Mouse (Mus musculus): ENCODE data around the gene Oip5. TPM values are rescaled to one million over a fixed set of nuclear protein-coding genes. Genes with fewer than 3 reads are reported as not detected.

Gene Oip5
- polyA plus RNA-seq, 1 experiment, result 3.7 TPM

GRCm38 (mm10) chr2:119596781-119597330 lies 21.4 kb downstream of the Oip5 start:
- Histone ChIP-seq H3ac (ENCODE audit: control insufficient read depth, insufficient read length) (no peak overlapping the region), H3K36me3 (ENCODE audit: control insufficient read depth, insufficient read depth) (peaks cover 46% of the 10 kb centered on the region), H3K4me3 (no peak overlapping the region), H3K4me2 (ENCODE audit: low read depth) (no peak overlapping the region), H3K79me2 (ENCODE audit: control insufficient read depth, insufficient read depth) (peaks cover 61% of the 10 kb centered on the region), H3K27me3 (ENCODE audit: control insufficient read depth, insufficient read depth, insufficient read length) (no peaks in the 10 kb centered on the region)
- no peak for TF ChIP-seq E2F4 (IDR thresholded peaks at IDR 0.05; ENCODE audit: insufficient read depth)
- TF ChIP-seq CEBPB (IDR thresholded peaks at IDR 0.05; ENCODE audit: insufficient read depth, poor library complexity, severe bottlenecking), result no peak
- TF ChIP-seq POLR2A (IDR thresholded peaks at IDR 0.05; ENCODE audit: insufficient read length, low read depth), result no peak
- no peak for TF ChIP-seq MYOG (IDR thresholded peaks at IDR 0.05; ENCODE audit: control insufficient read depth in 1 of 3, insufficient read depth in 1 of 3, insufficient read length in 2 of 3, low read depth in 2 of 3)
- TF ChIP-seq MYOD1 (IDR thresholded peaks at IDR 0.05; ENCODE audit: control insufficient read depth in 1 of 3, insufficient read length in 2 of 3, low read depth in 2 of 3), result no peak
- TF ChIP-seq TCF3 (IDR thresholded peaks at IDR 0.05; ENCODE audit: insufficient read length, low read depth), result no peak
- TF ChIP-seq POLR2AphosphoS2 (IDR thresholded peaks at IDR 0.05; ENCODE audit: insufficient read length, low read depth), result no peak
- TF ChIP-seq TCF12 (IDR thresholded peaks at IDR 0.05; ENCODE audit: insufficient read depth, poor library complexity, severe bottlenecking), result no peak
- TF ChIP-seq SRF (IDR thresholded peaks at IDR 0.05; ENCODE audit: control insufficient read depth, insufficient read length, low read depth), result no peak
- TF ChIP-seq USF1 (IDR thresholded peaks at IDR 0.05; ENCODE audit: low read depth), result no peak
- no peak for TF ChIP-seq MAX (IDR thresholded peaks at IDR 0.05; ENCODE audit: low read depth)
- no peak for TF ChIP-seq REST (IDR thresholded peaks at IDR 0.05; ENCODE audit: insufficient read depth, insufficient read length)

GRCm38 (mm10) chr2:119595308-119595707 lies 23.0 kb downstream of the Oip5 start:
- Histone ChIP-seq H3K27me3 (ENCODE audit: control insufficient read depth, insufficient read depth, insufficient read length) (no peaks in the 10 kb centered on the region), H3K36me3 (ENCODE audit: control insufficient read depth, insufficient read depth) (peaks cover 42% of the 10 kb centered on the region), H3K4me3 (peak overlapping the region; percentile 69), H3K4me2 (ENCODE audit: low read depth) (peak overlapping the region; percentile 67), H3ac (ENCODE audit: control insufficient read depth, insufficient read length) (no peak overlapping the region), H3K79me2 (ENCODE audit: control insufficient read depth, insufficient read depth) (peaks cover 53% of the 10 kb centered on the region)
- TF ChIP-seq POLR2AphosphoS2 (IDR thresholded peaks at IDR 0.05; ENCODE audit: insufficient read length, low read depth) (no peak), TCF12 (IDR thresholded peaks at IDR 0.05; ENCODE audit: insufficient read depth, poor library complexity, severe bottlenecking) (no peak), USF1 (IDR thresholded peaks at IDR 0.05; ENCODE audit: low read depth) (no peak)

- Histone ChIP-seq H3K36me3 (ENCODE audit: control insufficient read depth, insufficient read depth) (peaks cover 32% of the 10 kb centered on the region), H3K79me2 (ENCODE audit: control insufficient read depth, insufficient read depth) (peaks cover 44% of the 10 kb centered on the region), H3K27me3 (ENCODE audit: control insufficient read depth, insufficient read depth, insufficient read length) (no peaks in the 10 kb centered on the region), H3K4me2 (ENCODE audit: low read depth) (peak overlapping the region; percentile 83), H3K4me3 (peak overlapping the region; percentile 69), H3ac (ENCODE audit: control insufficient read depth, insufficient read length) (peak overlapping the region; percentile 71)
- TF ChIP-seq POLR2A (IDR thresholded peaks at IDR 0.05; ENCODE audit: insufficient read length, low read depth) (peak; percentile 77), TCF12 (IDR thresholded peaks at IDR 0.05; ENCODE audit: insufficient read depth, poor library complexity, severe bottlenecking) (no peak), CEBPB (IDR thresholded peaks at IDR 0.05; ENCODE audit: insufficient read depth, poor library complexity, severe bottlenecking) (no peak), POLR2AphosphoS2 (IDR thresholded peaks at IDR 0.05; ENCODE audit: insufficient read length, low read depth) (peak; percentile 77), SRF (IDR thresholded peaks at IDR 0.05; ENCODE audit: control insufficient read depth, insufficient read length, low read depth) (no peak), E2F4 (IDR thresholded peaks at IDR 0.05; ENCODE audit: insufficient read depth) (peak; percentile 79), REST (IDR thresholded peaks at IDR 0.05; ENCODE audit: insufficient read depth, insufficient read length) (no peak), TCF3 (IDR thresholded peaks at IDR 0.05; ENCODE audit: insufficient read length, low read depth) (no peak), USF1 (IDR thresholded peaks at IDR 0.05; ENCODE audit: low read depth) (no peak), MAX (IDR thresholded peaks at IDR 0.05; ENCODE audit: low read depth) (no peak), MYOG (IDR thresholded peaks at IDR 0.05; ENCODE audit: control insufficient read depth in 1 of 3, insufficient read depth in 1 of 3, insufficient read length in 2 of 3, low read depth in 2 of 3) (no peak), MYOD1 (IDR thresholded peaks at IDR 0.05; ENCODE audit: control insufficient read depth in 1 of 3, insufficient read length in 2 of 3, low read depth in 2 of 3) (peak in 1 of 3 experiments; percentile 14)
These were observed 23.9 kb downstream of the Oip5 start for GRCm38 (mm10) chr2:119594113-119594981.

- H3K4me3 ChIP-seq, result peak overlapping the region; percentile 69
- peak overlapping the region; percentile 71 for H3ac ChIP-seq (ENCODE audit: control insufficient read depth, insufficient read length)
These were observed 24.5 kb downstream of the Oip5 start for GRCm38 (mm10) chr2:119593765-119594112.

GRCm38 (mm10) chr2:119591247-119591646 lies 27.0 kb downstream of the Oip5 start:
- H3K4me3 ChIP-seq, result no peak overlapping the region
- H3K79me2 ChIP-seq (ENCODE audit: control insufficient read depth, insufficient read depth), result peaks cover 18% of the 10 kb centered on the region
- H3K36me3 ChIP-seq (ENCODE audit: control insufficient read depth, insufficient read depth), result peaks cover 10% of the 10 kb centered on the region
- TF ChIP-seq REST (IDR thresholded peaks at IDR 0.05; ENCODE audit: insufficient read depth, insufficient read length) (no peak), MAX (IDR thresholded peaks at IDR 0.05; ENCODE audit: low read depth) (no peak), CEBPB (IDR thresholded peaks at IDR 0.05; ENCODE audit: insufficient read depth, poor library complexity, severe bottlenecking) (no peak), POLR2A (IDR thresholded peaks at IDR 0.05; ENCODE audit: insufficient read length, low read depth) (no peak), MYOG (IDR thresholded peaks at IDR 0.05; ENCODE audit: control insufficient read depth in 1 of 3, insufficient read depth in 1 of 3, insufficient read length in 2 of 3, low read depth in 2 of 3) (no peak), SRF (IDR thresholded peaks at IDR 0.05; ENCODE audit: control insufficient read depth, insufficient read length, low read depth) (no peak), E2F4 (IDR thresholded peaks at IDR 0.05; ENCODE audit: insufficient read depth) (no peak), TCF12 (IDR thresholded peaks at IDR 0.05; ENCODE audit: insufficient read depth, poor library complexity, severe bottlenecking) (no peak), POLR2AphosphoS2 (IDR thresholded peaks at IDR 0.05; ENCODE audit: insufficient read length, low read depth) (no peak), TCF3 (IDR thresholded peaks at IDR 0.05; ENCODE audit: insufficient read length, low read depth) (no peak), USF1 (IDR thresholded peaks at IDR 0.05; ENCODE audit: low read depth) (no peak), MYOD1 (IDR thresholded peaks at IDR 0.05; ENCODE audit: control insufficient read depth in 1 of 3, insufficient read length in 2 of 3, low read depth in 2 of 3) (no peak)
- no peak overlapping the region for H3K4me2 ChIP-seq (ENCODE audit: low read depth)
- no peaks in the 10 kb centered on the region for H3K27me3 ChIP-seq (ENCODE audit: control insufficient read depth, insufficient read depth, insufficient read length)
- H3ac ChIP-seq (ENCODE audit: control insufficient read depth, insufficient read length), result no peak overlapping the region

More at GRCm38 (mm10) chr2:119593765-119594112, 24.5 kb downstream of the Oip5 start:
- Histone ChIP-seq H3K4me2 (ENCODE audit: low read depth) (peak overlapping the region; percentile 83), H3K36me3 (ENCODE audit: control insufficient read depth, insufficient read depth) (peaks cover 26% of the 10 kb centered on the region), H3K79me2 (ENCODE audit: control insufficient read depth, insufficient read depth) (peaks cover 39% of the 10 kb centered on the region), H3K27me3 (ENCODE audit: control insufficient read depth, insufficient read depth, insufficient read length) (no peaks in the 10 kb centered on the region)
- no peak for TF ChIP-seq MYOG (IDR thresholded peaks at IDR 0.05; ENCODE audit: control insufficient read depth in 1 of 3, insufficient read depth in 1 of 3, insufficient read length in 2 of 3, low read depth in 2 of 3)

Measured in myocyte (in vitro differentiated cells).